Mouse (Mus musculus): ENCODE measurements around the gene Olfr1181.
"Not testable (repeated sequence)": the region's sequence is repeated elsewhere in the genome, so short reads cannot be mapped to it uniquely, and the experiment has no call there.

Gene Olfr1181

DNA sequence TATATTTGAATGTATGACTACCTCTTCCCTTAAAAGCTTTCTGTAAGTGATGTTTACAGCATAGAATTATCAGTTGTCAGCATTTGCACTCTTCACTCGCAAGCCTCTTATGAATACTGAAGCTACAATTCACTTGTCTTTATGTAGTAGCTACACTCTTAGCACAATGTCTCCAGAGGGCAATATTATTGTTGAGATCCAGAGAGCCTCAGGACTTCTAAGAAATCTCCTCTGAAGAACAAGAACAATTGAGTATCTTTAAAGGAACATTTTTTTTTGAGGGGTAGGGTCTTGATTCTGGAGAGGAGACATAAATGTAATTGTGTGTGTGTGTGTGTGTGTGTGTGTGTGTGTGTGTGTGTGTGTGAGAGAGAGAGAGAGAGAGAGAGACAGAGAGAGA lies at the start of gene Olfr1181:
TSS of gene Olfr1181 (minus strand) at position 101 of the 400 bp plus-strand sequence.
- no peak for DNase-seq

GRCm38 (mm10) chr2:88454567-88454966 lies 28.6 kb upstream of the Olfr1181 start, which contains the start of gene Olfr1183:
Gene Olfr1183 (plus strand): TSS chr2:88454867.
- not testable (repeated sequence) for DNase-seq

DNA sequence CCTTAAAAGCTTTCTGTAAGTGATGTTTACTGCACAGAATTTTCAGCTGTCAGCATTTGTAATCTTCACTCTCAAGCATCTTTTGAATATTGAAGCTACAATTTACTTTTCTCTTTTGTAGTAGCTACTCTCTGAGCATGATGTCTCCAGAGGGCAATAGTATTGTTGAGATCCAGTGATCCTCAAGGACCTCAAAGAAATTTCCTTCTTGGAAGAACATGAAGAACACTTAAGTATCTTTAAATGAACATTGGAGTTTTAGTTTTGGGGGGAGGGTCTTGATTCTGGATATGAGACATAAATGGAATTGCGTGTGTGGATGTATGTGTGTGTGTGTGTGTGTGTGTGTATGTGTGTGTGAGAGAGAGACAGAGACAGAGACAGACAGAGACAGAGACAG lies 23.1 kb upstream of the Olfr1181 start, which contains the start of gene Gm13757:
TSS of gene Gm13757 (minus strand) at position 101 of the 400 bp plus-strand sequence.
- no peak for DNase-seq

GRCm38 (mm10) chr2:88419051-88419450 lies 6.9 kb downstream of the Olfr1181 start, which contains the start of gene Olfr1180:
Gene Olfr1180 (minus strand): TSS chr2:88419151.
- no peak for DNase-seq

DNA sequence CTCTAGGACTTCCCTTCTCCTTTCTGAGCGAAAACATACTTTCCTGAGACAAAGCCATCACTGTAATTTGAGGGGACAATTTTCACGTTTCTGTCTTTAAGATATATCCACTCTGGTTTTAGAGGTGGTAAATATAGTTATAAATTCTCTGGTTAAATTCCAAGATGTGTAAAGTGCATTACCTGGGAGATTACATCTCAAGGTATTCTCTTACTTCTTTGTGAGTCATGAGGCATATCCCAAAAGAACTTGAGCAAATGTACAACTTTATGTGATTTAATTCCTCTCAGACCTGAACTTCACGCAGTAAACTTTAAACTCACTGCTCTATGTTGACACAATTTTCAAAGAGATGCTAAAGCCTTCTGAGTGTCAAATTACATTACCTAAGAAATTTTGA lies 19.6 kb downstream of the Olfr1181 start, which contains the start of gene Olfr1179:
TSS of gene Olfr1179 (minus strand) at position 101 of the 400 bp plus-strand sequence.
- DNase-seq, result no peak

DNA sequence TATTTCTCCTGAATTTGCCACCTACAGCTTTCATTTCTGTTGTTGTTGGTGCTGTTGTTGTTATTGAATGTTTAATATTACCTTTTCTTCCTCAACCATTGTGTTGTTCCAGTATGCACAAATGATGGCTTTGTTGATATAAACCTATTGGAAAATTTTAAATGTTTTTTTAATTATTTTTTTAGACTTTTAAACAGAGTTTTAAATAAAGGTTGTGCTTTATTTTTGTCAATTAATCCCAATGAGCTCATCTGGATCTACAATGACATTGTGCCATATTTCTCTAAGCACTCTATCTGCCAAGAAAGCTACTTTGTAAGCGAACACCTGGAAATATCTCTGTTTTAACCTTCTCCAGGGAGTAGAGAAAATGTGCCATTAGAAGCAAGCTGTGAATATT lies 39.2 kb downstream of the Olfr1181 start, which contains the start of gene Olfr1178:
TSS of gene Olfr1178 (plus strand) at position 301 of the 400 bp plus-strand sequence.
- DNase-seq, result no peak

Data from kidney, postnatal 4 days (tissue).